In genomic region chr3:105130228-105130627, GRCm38 (mm10) we compare ENCODE assay signal across 24 mouse cellular contexts.
"Had no signal": no experiment of that assay in that cellular context is flagged by ENCODE, and none has a peak within 500 bp of the region (broad histone marks: within the 10 kb centered on the region; RNA-seq: fewer than 3 reads in every experiment).

No protein-coding gene starts in this region.

- H3K27ac ChIP-seq: heart, embryonic 10.5 days; hindbrain, embryonic 10.5 days; hindbrain, embryonic 12.5 days; hindbrain, embryonic 14.5 days; intestine, embryonic 15.5 days; layer of hippocampus, adult 2 months; left cerebral cortex, adult 2 months; limb, embryonic 10.5 days; limb, embryonic 12.5 days; liver, embryonic 13.5 days had no signal

- H3K4me3 ChIP-seq: heart, embryonic 10.5 days; heart, embryonic 12.5 days; hindbrain, embryonic 10.5 days; hindbrain, embryonic 12.5 days; intestine, embryonic 15.5 days; layer of hippocampus, adult 2 months; left cerebral cortex, adult 2 months; limb, embryonic 10.5 days; limb, embryonic 12.5 days; liver, embryonic 13.5 days had no signal

- H3K4me1 ChIP-seq: liver, embryonic 13.5 days had no signal

- H3K9ac ChIP-seq: heart, embryonic 12.5 days; hindbrain, embryonic 12.5 days; hindbrain, embryonic 14.5 days; intestine, embryonic 15.5 days; limb, embryonic 12.5 days; liver, embryonic 13.5 days had no signal

- H3K27me3 ChIP-seq: heart, embryonic 12.5 days; hindbrain, embryonic 12.5 days; intestine, embryonic 15.5 days; limb, embryonic 12.5 days; liver, embryonic 13.5 days had no signal

- H3K36me3 ChIP-seq: heart, embryonic 10.5 days; heart, embryonic 12.5 days; hindbrain, embryonic 10.5 days; hindbrain, embryonic 12.5 days; intestine, embryonic 15.5 days; limb, embryonic 10.5 days; limb, embryonic 12.5 days; liver, embryonic 13.5 days had no signal

- DNase-seq: gastrocnemius, postnatal 14 days; heart, adult 18-20 months; heart, postnatal 10 days; heart, postnatal 4 days; kidney, adult 18-20 months; kidney, adult 8-10 months; kidney, postnatal 10 days; kidney, postnatal 25 days; kidney, postnatal 4 days; liver; liver, embryonic 13.5 days had no signal

- H3K9me3 ChIP-seq: heart, embryonic 10.5 days; hindbrain, embryonic 10.5 days; intestine, embryonic 15.5 days; limb, embryonic 10.5 days; limb, embryonic 12.5 days; liver, embryonic 13.5 days had no signal

- ATAC-seq: hindbrain, embryonic 16.5 days; inflammation-experienced regulatory T-cells, adult 6 months; intestine, embryonic 15.5 days; intestine, postnatal 0 days had no signal
